Mouse (Mus musculus): ENCODE results near the gene Afap1l2. TPM values are rescaled to one million over a fixed set of nuclear protein-coding genes. Genes with fewer than 3 reads are reported as not detected.

The Afap1l2 gene
- total RNA-seq, 1 experiment: 3.7 TPM

- in situ Hi-C loops (cut with MboI; ENCODE audit: low sequenced_read_pairs in 2 of 2, unreplicated experiment in 2 of 2): no loop called here
- Histone ChIP-seq H3K27ac (ENCODE audit: insufficient read depth, low read depth, low read length, poor library complexity, severe bottlenecking) (no peak overlapping the region), H3K9ac (ENCODE audit: insufficient read depth, low read depth, low read length, poor library complexity, severe bottlenecking) (no peak overlapping the region), H3K4me1 (ENCODE audit: control insufficient read depth in 2 of 2, insufficient read depth in 2 of 2, low read length in 2 of 2, poor library complexity in 1 of 2) (no peaks in the 10 kb centered on the region; a peak in 1 of 4 replicates), H3K36me3 (ENCODE audit: control insufficient read depth, insufficient read depth, low read length, poor library complexity, severe bottlenecking) (no peaks in the 10 kb centered on the region), H3K9me3 (ENCODE audit: control insufficient read depth, insufficient read depth, low read depth, low read length) (no peaks in the 10 kb centered on the region), H3K4me3 (ENCODE audit: insufficient read depth in 1 of 2, low read depth in 1 of 2, low read length in 2 of 2, poor library complexity in 1 of 2, severe bottlenecking in 1 of 2) (no peak overlapping the region)
- no peak for TF ChIP-seq ZC3H11A (IDR thresholded peaks at IDR 0.05; ENCODE audit: borderline replicate concordance, low read depth, low read length)
- no peak for TF ChIP-seq ZNF384 (IDR thresholded peaks at IDR 0.05; ENCODE audit: low read depth, low read length)
- TF ChIP-seq MAFK (IDR thresholded peaks at IDR 0.05; ENCODE audit: insufficient read depth, low read depth, low read length): no peak
- no peak for TF ChIP-seq HCFC1 (IDR thresholded peaks at IDR 0.05; ENCODE audit: borderline replicate concordance, insufficient read depth, low read length)
- no peak for TF ChIP-seq CHD2 (IDR thresholded peaks at IDR 0.05; ENCODE audit: low read depth, low read length)
- no peak for DNase-seq (ENCODE audit: low read depth, low spot score)
These were observed 44.2 kb downstream of the Afap1l2 start for GRCm38 (mm10) chr19:56963876-56964275.

GRCm38 (mm10) chr19:56959601-56960000 lies 48.4 kb downstream of the Afap1l2 start:
- Histone ChIP-seq H3K27ac (ENCODE audit: insufficient read depth, low read depth, low read length, poor library complexity, severe bottlenecking) (no peak overlapping the region), H3K4me1 (ENCODE audit: control insufficient read depth in 2 of 2, insufficient read depth in 2 of 2, low read length in 2 of 2, poor library complexity in 1 of 2) (no peaks in the 10 kb centered on the region; a peak in 1 of 4 replicates), H3K36me3 (ENCODE audit: control insufficient read depth, insufficient read depth, low read length, poor library complexity, severe bottlenecking) (no peaks in the 10 kb centered on the region), H3K9me3 (ENCODE audit: control insufficient read depth, insufficient read depth, low read depth, low read length) (no peaks in the 10 kb centered on the region), H3K9ac (ENCODE audit: insufficient read depth, low read depth, low read length, poor library complexity, severe bottlenecking) (no peak overlapping the region), H3K4me3 (ENCODE audit: insufficient read depth in 1 of 2, low read depth in 1 of 2, low read length in 2 of 2, poor library complexity in 1 of 2, severe bottlenecking in 1 of 2) (no peak overlapping the region)
- no peak for TF ChIP-seq ZC3H11A (IDR thresholded peaks at IDR 0.05; ENCODE audit: borderline replicate concordance, low read depth, low read length)
- TF ChIP-seq HCFC1 (IDR thresholded peaks at IDR 0.05; ENCODE audit: borderline replicate concordance, insufficient read depth, low read length): no peak
- TF ChIP-seq MAFK (IDR thresholded peaks at IDR 0.05; ENCODE audit: insufficient read depth, low read depth, low read length): no peak
- no peak for TF ChIP-seq CHD2 (IDR thresholded peaks at IDR 0.05; ENCODE audit: low read depth, low read length)
- no peak for TF ChIP-seq ZNF384 (IDR thresholded peaks at IDR 0.05; ENCODE audit: low read depth, low read length)
- DNase-seq (ENCODE audit: low read depth, low spot score): no peak
- in situ Hi-C loops (cut with MboI; ENCODE audit: low sequenced_read_pairs in 2 of 2, unreplicated experiment in 2 of 2): no loop called here

GRCm38 (mm10) chr19:56959057-56959456 lies 49.0 kb downstream of the Afap1l2 start:
- Histone ChIP-seq H3K36me3 (ENCODE audit: control insufficient read depth, insufficient read depth, low read length, poor library complexity, severe bottlenecking) (no peaks in the 10 kb centered on the region), H3K27ac (ENCODE audit: insufficient read depth, low read depth, low read length, poor library complexity, severe bottlenecking) (no peak overlapping the region), H3K4me1 (ENCODE audit: control insufficient read depth in 2 of 2, insufficient read depth in 2 of 2, low read length in 2 of 2, poor library complexity in 1 of 2) (no peaks in the 10 kb centered on the region), H3K9me3 (ENCODE audit: control insufficient read depth, insufficient read depth, low read depth, low read length) (no peaks in the 10 kb centered on the region), H3K4me3 (ENCODE audit: insufficient read depth in 1 of 2, low read depth in 1 of 2, low read length in 2 of 2, poor library complexity in 1 of 2, severe bottlenecking in 1 of 2) (no peak overlapping the region), H3K9ac (ENCODE audit: insufficient read depth, low read depth, low read length, poor library complexity, severe bottlenecking) (no peak overlapping the region)
- in situ Hi-C loops (cut with MboI; ENCODE audit: low sequenced_read_pairs in 2 of 2, unreplicated experiment in 2 of 2): no loop called here
- TF ChIP-seq ZNF384 (IDR thresholded peaks at IDR 0.05; ENCODE audit: low read depth, low read length): no peak
- no peak for DNase-seq (ENCODE audit: low read depth, low spot score)

- DNase-seq (ENCODE audit: low read depth, low spot score): no peak
- no peaks in the 10 kb centered on the region for H3K36me3 ChIP-seq (ENCODE audit: control insufficient read depth, insufficient read depth, low read length, poor library complexity, severe bottlenecking)
- in situ Hi-C loops (cut with MboI; ENCODE audit: low sequenced_read_pairs in 2 of 2, unreplicated experiment in 2 of 2): no loop called here
- TF ChIP-seq ZNF384 (IDR thresholded peaks at IDR 0.05; ENCODE audit: low read depth, low read length): no peak
- no peak for TF ChIP-seq ZC3H11A (IDR thresholded peaks at IDR 0.05; ENCODE audit: borderline replicate concordance, low read depth, low read length)
- TF ChIP-seq MAFK (IDR thresholded peaks at IDR 0.05; ENCODE audit: insufficient read depth, low read depth, low read length): no peak
- no peak for TF ChIP-seq CHD2 (IDR thresholded peaks at IDR 0.05; ENCODE audit: low read depth, low read length)
- no peak overlapping the region for H3K4me3 ChIP-seq (ENCODE audit: insufficient read depth in 1 of 2, low read depth in 1 of 2, low read length in 2 of 2, poor library complexity in 1 of 2, severe bottlenecking in 1 of 2)
- H3K27ac ChIP-seq (ENCODE audit: insufficient read depth, low read depth, low read length, poor library complexity, severe bottlenecking): no peak overlapping the region
- H3K9ac ChIP-seq (ENCODE audit: insufficient read depth, low read depth, low read length, poor library complexity, severe bottlenecking): no peak overlapping the region
- no peaks in the 10 kb centered on the region for H3K4me1 ChIP-seq (ENCODE audit: control insufficient read depth in 2 of 2, insufficient read depth in 2 of 2, low read length in 2 of 2, poor library complexity in 1 of 2)
- no peaks in the 10 kb centered on the region for H3K9me3 ChIP-seq (ENCODE audit: control insufficient read depth, insufficient read depth, low read depth, low read length)
These were observed 49.4 kb downstream of the Afap1l2 start for GRCm38 (mm10) chr19:56958582-56959021.

GRCm38 (mm10) chr19:56958011-56958410 lies 50.0 kb downstream of the Afap1l2 start:
- TF ChIP-seq ZC3H11A (IDR thresholded peaks at IDR 0.05; ENCODE audit: borderline replicate concordance, low read depth, low read length) (no peak), ZNF384 (IDR thresholded peaks at IDR 0.05; ENCODE audit: low read depth, low read length) (no peak), CHD2 (IDR thresholded peaks at IDR 0.05; ENCODE audit: low read depth, low read length) (no peak), MAFK (IDR thresholded peaks at IDR 0.05; ENCODE audit: insufficient read depth, low read depth, low read length) (no peak)
- no peak overlapping the region for H3K9ac ChIP-seq (ENCODE audit: insufficient read depth, low read depth, low read length, poor library complexity, severe bottlenecking)
- no peaks in the 10 kb centered on the region for H3K36me3 ChIP-seq (ENCODE audit: control insufficient read depth, insufficient read depth, low read length, poor library complexity, severe bottlenecking)
- DNase-seq (ENCODE audit: low read depth, low spot score): no peak
- no peaks in the 10 kb centered on the region for H3K4me1 ChIP-seq (ENCODE audit: control insufficient read depth in 2 of 2, insufficient read depth in 2 of 2, low read length in 2 of 2, poor library complexity in 1 of 2)
- H3K9me3 ChIP-seq (ENCODE audit: control insufficient read depth, insufficient read depth, low read depth, low read length): no peaks in the 10 kb centered on the region
- H3K27ac ChIP-seq (ENCODE audit: insufficient read depth, low read depth, low read length, poor library complexity, severe bottlenecking): no peak overlapping the region
- H3K4me3 ChIP-seq (ENCODE audit: insufficient read depth in 1 of 2, low read depth in 1 of 2, low read length in 2 of 2, poor library complexity in 1 of 2, severe bottlenecking in 1 of 2): no peak overlapping the region
- in situ Hi-C loops (cut with MboI; ENCODE audit: low sequenced_read_pairs in 2 of 2, unreplicated experiment in 2 of 2): no loop called here
